Mouse (Mus musculus): Measurements from ENCODE around the gene Hipk2.
"Not testable (repeated sequence)": the region's sequence is repeated elsewhere in the genome, so short reads cannot be mapped to it uniquely, and the experiment has no call there.

Hipk2 gene

GRCm38 (mm10) chr6:38691052-38691451, 184.9 kb downstream of the Hipk2 start:
- DNase-seq, result no peak

- DNase-seq, result no peak
Measured at GRCm38 (mm10) chr6:38690615-38691014, 185.3 kb downstream of the Hipk2 start.

GRCm38 (mm10) chr6:38688841-38689240, 187.1 kb downstream of the Hipk2 start:
- no peak for DNase-seq

- peak; percentile 50 for DNase-seq
Measured at GRCm38 (mm10) chr6:38687216-38687615, 188.7 kb downstream of the Hipk2 start.

GRCm38 (mm10) chr6:38682532-38682931, 193.4 kb downstream of the Hipk2 start:
- DNase-seq, result no peak

GRCm38 (mm10) chr6:38677629-38678028, 198.3 kb downstream of the Hipk2 start:
- DNase-seq, result no peak

- no peak for DNase-seq
Measured at GRCm38 (mm10) chr6:38676723-38677122, 199.2 kb downstream of the Hipk2 start.

- no peak for DNase-seq
Measured at GRCm38 (mm10) chr6:38676217-38676616, 199.7 kb downstream of the Hipk2 start.

- DNase-seq, result no peak
Measured at GRCm38 (mm10) chr6:38672011-38672410, 204.0 kb downstream of the Hipk2 start.

GRCm38 (mm10) chr6:38671270-38671669, 204.7 kb downstream of the Hipk2 start:
- no peak for DNase-seq

- DNase-seq, result not testable (repeated sequence)
Measured at GRCm38 (mm10) chr6:38670488-38670887, 205.5 kb downstream of the Hipk2 start.

GRCm38 (mm10) chr6:38669580-38669979, 206.4 kb downstream of the Hipk2 start:
- DNase-seq, result no peak

- peak; percentile 46 for DNase-seq
Measured at GRCm38 (mm10) chr6:38662714-38663615, 213.0 kb downstream of the Hipk2 start, which contains the start of gene Clec2l. TSS of gene Clec2l (plus strand) at chr6:38663069.

GRCm38 (mm10) chr6:38661626-38662025, 214.3 kb downstream of the Hipk2 start:
- no peak for DNase-seq

GRCm38 (mm10) chr6:38650263-38650937, 225.6 kb downstream of the Hipk2 start:
- DNase-seq, result peak; percentile 85

- peak; percentile 27 for DNase-seq
Measured at GRCm38 (mm10) chr6:38649545-38649944, 226.4 kb downstream of the Hipk2 start.
